Mouse (Mus musculus): ENCODE results near the gene Gm20388.

The Gm20388 gene

DNA sequence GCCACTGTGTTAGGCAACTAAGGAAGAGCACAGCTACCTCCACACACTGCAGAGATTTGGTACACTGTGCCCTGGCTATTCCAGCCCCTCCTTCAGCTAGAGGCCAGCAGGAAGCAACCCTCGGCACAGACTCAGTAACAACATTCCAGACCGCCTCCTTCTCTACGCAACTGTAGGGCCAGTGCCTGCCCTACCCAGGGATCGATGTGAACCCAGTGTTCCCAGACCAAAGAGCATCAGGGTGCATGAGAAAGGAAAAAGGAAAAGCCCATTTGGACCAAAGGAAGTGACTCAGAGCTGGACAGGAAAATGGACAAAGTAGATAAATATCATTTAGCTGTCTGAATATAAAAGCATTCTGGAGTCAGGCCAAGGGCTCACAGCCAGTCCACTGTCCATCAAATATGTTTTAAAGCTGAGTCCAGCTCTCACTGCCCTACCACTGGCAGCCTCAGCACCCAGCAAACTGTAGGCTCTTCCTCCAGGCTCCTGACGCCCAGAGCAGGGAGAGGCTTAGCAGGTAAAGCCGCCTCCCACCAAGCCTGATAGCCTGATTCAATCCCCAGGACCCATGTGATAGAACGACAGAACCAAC lies 1708.9 kb downstream of the Gm20388 start:
- peak; percentile 85 to 87 for DNase-seq

GRCm38 (mm10) chr8:121620801-121621516 lies 1710.3 kb downstream of the Gm20388 start:
- DNase-seq, result peak; percentile 78 to 83

DNA sequence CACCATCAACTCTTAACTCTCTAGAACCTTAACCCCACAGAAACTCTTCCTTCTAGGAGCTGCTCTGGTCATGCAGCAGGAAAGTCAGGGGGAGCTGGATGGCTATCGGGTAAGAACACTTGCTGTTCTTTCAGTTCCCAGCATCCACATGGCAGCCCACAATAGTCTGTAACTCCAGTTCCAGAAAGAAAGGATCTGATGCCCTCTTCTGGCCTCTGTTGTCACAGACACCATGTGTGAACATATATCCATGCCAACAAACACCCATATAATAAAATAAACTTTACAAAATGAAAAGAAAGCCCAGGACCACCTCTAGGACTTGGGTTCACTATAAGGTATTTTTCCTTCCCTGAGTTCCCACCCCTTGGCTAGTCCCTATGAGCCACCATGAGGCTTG lies 1711.2 kb downstream of the Gm20388 start:
- DNase-seq, result no peak

GRCm38 (mm10) chr8:121623043-121623442 lies 1712.4 kb downstream of the Gm20388 start:
- DNase-seq, result no peak

DNA sequence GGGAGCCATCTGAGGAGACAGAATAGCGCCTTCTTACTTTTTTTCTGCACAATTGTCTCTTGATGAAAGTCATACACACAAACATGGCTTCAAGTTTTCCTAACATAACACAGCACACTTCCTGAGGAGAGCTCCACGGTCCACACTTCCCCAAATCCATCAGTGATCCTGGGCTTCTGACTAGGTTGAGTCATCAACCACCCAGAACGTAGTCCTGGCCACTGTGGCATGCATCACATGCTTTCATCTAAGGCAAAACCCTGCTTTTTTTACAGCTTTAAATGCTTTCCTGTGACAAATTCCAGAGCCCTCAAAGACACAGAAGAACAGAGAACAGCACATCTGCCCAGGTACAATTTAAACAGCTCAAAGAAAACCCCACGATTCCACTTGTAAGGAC lies 1718.0 kb downstream of the Gm20388 start:
- no peak for DNase-seq

GRCm38 (mm10) chr8:121631645-121632071 lies 1721.0 kb downstream of the Gm20388 start:
- peak; percentile 62 to 79 for DNase-seq

GRCm38 (mm10) chr8:121632401-121632800 lies 1721.8 kb downstream of the Gm20388 start:
- DNase-seq, result no peak

GRCm38 (mm10) chr8:121635534-121635933 lies 1724.9 kb downstream of the Gm20388 start:
- DNase-seq, result peak; percentile 76

DNA sequence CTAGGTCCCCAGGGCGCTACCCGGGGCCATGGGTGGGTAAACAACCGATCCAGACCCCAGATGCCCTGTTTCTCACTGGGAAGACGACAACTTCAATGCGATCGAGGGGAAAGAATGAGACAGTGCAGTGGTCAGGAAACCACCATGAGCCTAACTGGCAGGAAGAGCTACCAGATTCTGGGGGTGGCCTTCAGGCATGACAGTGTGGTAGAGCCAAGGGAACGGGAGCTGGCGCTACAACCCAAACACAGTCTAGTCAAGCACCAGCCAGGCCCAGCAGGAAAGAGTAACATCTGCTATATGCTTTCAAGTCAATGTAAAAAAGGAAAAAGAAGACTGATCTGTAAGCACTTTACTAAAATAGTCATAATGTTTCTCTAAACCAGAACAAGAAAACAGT lies 1725.5 kb downstream of the Gm20388 start:
- no peak for DNase-seq

GRCm38 (mm10) chr8:121642804-121643203 lies 1732.2 kb downstream of the Gm20388 start:
- DNase-seq, result no peak

DNA sequence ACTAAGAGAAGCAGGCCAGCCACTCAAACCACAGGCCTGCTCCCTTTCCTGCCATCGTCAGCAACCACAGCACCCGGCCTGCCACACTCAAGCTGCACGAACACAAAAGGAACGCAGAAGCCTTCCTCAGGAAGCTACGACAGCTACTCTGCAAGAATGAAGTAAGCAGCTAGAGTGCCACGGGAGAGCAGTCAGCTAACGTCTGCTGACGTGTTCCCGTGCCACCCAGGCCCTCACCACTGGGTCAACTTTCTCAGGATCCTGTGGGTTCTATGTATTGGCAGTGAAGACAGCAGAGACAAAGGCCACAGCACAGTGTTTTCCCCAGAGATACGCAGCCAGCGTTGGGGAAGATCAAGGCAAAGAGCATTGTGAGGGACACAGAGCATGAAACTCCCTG lies 1732.7 kb downstream of the Gm20388 start:
- DNase-seq, result no peak

DNA sequence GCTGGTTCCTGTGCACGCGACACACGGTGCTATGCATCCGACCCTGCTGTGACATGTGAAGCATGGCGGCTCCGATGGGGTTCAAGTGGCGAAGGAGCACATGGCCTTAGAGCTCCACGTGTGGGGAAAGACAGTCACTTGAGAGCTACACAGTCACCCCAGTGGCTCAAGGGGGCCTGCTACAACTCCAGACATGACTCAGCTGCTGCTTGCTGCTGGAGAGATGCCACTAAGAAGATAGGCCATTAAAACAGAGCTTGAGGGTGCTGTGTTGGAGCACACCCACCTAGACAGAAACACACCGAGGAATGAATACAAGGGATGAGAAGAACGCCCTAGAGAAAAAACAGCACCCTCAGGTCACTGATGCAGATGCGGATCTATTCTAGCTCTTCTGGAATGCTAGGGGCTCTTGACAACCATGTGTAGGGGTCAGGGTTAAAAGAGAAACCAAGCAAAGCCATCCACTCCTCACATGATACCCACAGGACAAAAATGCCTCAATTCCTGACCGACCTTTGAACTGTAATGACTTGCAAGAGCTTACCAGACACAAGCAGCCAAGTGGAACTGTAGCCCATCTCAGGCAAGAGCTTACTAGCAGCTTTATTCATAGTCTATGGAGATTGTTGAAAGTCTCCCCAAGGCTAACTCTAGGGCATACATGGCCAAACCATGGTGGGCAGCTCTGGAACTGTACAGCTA lies 1737.0 kb downstream of the Gm20388 start:
- DNase-seq, result peak; percentile 74 to 91

GRCm38 (mm10) chr8:121648451-121648850 lies 1737.8 kb downstream of the Gm20388 start:
- no peak for DNase-seq

- peak in 1 of 2 experiments; percentile 60 for DNase-seq
Observed at GRCm38 (mm10) chr8:121649423-121649822, 1738.8 kb downstream of the Gm20388 start.

- DNase-seq, result peak; percentile 59 to 66
Observed at GRCm38 (mm10) chr8:121649904-121650303, 1739.3 kb downstream of the Gm20388 start.

DNA sequence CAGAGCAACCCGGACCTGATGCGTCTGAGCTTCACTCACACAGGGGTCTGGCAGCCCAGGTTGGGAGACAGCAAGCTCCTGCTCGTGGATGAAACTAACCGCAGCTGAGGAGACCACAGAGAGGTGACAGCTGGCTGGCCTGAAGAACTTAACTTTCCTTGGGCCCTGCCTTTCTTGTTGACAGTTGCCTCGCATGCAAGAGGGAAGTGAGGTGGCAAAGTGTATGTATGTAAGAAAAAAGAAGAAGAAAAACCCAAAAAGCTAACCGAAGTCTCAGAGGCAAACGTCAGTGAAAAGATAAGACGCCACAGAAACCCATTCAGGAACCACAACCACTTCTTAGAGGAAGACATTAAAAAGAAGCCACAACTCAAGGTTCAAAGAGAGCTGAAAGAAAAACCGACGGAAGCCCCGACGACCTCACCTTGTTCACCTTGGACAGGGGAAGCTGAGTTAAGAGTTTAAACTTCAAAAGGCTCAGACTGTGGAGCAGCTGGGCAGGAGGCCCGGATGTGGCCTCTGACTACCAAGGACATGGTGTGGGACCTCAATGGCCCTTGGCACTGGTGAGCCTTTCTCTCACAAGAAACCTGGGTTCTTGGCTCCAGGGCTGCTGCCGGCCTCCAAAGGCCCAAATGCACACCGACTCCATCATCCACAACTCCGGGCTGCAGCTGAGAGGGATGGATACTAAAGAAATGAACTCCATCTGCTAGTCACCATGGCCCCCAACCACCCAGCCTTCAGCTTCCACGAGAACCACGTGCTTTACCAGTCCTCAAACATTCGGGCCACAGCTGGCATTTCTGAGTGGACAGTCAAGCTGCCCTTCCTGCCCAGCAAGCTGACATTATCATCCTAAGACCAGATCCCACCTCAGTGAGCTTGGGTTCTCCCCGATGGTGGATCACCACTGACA lies 1740.0 kb downstream of the Gm20388 start:
- DNase-seq, result no peak

DNA sequence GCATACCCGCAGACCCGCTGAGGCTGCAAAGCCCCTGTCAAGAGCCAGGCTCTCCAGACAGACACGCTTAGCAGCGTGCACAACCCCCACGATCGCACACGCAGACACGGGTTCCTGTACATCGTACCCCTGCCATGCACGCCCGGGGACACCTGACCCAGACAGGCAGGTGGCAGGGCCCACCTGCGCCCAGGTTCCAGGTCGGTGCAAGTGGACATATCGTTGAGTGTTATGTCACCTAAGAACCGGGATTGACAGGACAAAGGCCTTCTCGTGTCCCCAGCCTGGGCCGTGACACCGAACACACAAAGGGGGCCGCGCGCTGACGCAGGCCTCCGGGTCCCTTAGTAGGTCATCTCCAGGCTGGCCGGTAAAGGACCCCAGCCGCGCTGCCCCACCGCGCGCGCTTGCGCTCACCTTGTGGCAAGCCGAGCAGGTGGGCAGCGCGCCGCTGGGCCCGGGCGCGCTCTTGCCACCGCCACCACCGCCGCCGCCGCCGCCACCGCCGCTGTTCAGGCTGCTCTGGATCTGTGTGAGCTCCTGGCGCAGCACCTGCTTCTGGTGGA lies 1740.8 kb downstream of the Gm20388 start:
- no peak for DNase-seq

- no peak for DNase-seq
Observed at GRCm38 (mm10) chr8:121651874-121652361, 1741.3 kb downstream of the Gm20388 start.

- peak; percentile 98 to 99 for DNase-seq
Observed at GRCm38 (mm10) chr8:121652774-121653323, 1742.2 kb downstream of the Gm20388 start, which contains the start of gene Zcchc14. Gene Zcchc14, minus strand, starts transcription at chr8:121652901.

DNA sequence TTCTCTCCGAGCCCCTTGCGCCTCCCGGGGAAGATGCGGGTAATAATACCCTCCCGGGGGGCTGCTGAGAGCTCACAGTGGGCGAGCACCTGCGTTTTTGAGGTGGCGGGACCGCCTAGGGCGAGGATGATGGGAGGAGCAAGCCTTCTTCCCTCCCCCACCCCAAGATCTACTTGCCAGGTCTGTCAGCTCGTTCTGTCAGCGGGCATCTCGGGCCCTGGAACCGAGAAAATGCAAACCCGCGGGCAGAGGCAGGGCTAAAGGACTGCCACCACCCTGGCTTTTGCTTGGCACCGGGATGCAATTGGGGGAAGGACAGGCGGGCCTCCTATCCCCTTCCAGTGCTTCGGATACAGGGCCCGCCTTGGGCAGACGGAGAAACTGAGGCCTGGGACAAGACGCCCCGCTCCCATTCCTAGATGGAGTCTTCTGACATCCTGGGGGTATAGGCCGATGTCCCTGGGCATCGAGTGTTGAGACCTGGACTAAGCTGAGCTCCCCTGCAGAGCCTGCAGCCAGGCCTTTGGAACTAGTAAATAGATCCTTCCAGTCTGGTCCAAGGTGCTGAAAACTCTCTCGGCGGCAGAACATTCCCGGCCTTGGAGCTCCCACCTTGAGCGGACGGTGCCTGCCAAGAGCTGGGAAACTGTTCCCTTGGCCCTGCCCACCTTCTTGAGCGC lies 1742.8 kb downstream of the Gm20388 start:
- DNase-seq, result no peak

DNA sequence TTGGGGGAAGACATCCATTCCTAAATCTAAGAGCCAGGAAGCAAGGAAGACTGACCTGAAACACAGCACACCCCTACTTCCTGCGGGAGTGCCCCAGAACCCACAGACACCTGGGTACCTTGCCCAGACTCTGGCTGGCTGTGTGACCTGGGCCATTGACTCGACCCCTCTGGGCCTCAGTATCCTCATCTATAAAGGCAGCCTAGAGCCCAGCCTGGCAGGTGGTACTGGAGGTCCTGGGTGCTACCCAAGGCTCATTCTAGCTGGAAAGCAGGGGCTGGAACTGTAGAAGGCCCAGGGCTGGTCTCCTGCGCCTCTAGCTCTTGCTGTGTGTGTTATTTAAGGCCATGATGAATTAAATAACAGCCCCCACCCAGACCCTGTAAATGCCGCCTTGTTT lies 1743.5 kb downstream of the Gm20388 start:
- DNase-seq, result no peak

Data from kidney, adult 8-10 months (tissue).